Mouse (Mus musculus): ENCODE results near the gene Plekha1.
A peak's percentile ranks its signal among the peaks of the same experiment; 100 is the strongest.

Plekha1 gene

GRCm38 (mm10) chr7:130860721-130861142, 4.8 kb upstream of the Plekha1 start:
- peak; percentile 20 for DNase-seq

GRCm38 (mm10) chr7:130862501-130862900, 3.1 kb upstream of the Plekha1 start:
- DNase-seq = peak; percentile 54

GRCm38 (mm10) chr7:130864711-130865110, 845 bp upstream of the Plekha1 start:
- no peak for DNase-seq

- peak; percentile 34 for DNase-seq
These were observed 1.1 kb downstream of the Plekha1 start for GRCm38 (mm10) chr7:130866640-130867039.

- peak; percentile 41 for DNase-seq
These were observed 1.7 kb downstream of the Plekha1 start for GRCm38 (mm10) chr7:130867256-130867655.

GRCm38 (mm10) chr7:130884161-130884560, 18.6 kb downstream of the Plekha1 start:
- DNase-seq = no peak

GRCm38 (mm10) chr7:130886246-130886645, 20.7 kb downstream of the Plekha1 start:
- peak; percentile 22 for DNase-seq

GRCm38 (mm10) chr7:130887946-130888345, 22.4 kb downstream of the Plekha1 start:
- DNase-seq = peak; percentile 44

GRCm38 (mm10) chr7:130890871-130891270, 25.3 kb downstream of the Plekha1 start:
- DNase-seq = peak; percentile 24

GRCm38 (mm10) chr7:130892973-130893372, 27.4 kb downstream of the Plekha1 start:
- peak; percentile 82 for DNase-seq

- DNase-seq = no peak
These were observed 29.5 kb downstream of the Plekha1 start for GRCm38 (mm10) chr7:130894931-130895617.

GRCm38 (mm10) chr7:130895618-130895945, 30.0 kb downstream of the Plekha1 start:
- no peak for DNase-seq

- no peak for DNase-seq
These were observed 30.5 kb downstream of the Plekha1 start for GRCm38 (mm10) chr7:130896064-130896463.

GRCm38 (mm10) chr7:130897201-130897600, 31.6 kb downstream of the Plekha1 start:
- DNase-seq = no peak

GRCm38 (mm10) chr7:130898373-130898772, 32.8 kb downstream of the Plekha1 start:
- peak; percentile 37 for DNase-seq

GRCm38 (mm10) chr7:130900233-130900848, 34.8 kb downstream of the Plekha1 start:
- no peak for DNase-seq

- no peak for DNase-seq
These were observed 37.4 kb downstream of the Plekha1 start for GRCm38 (mm10) chr7:130902929-130903328.

GRCm38 (mm10) chr7:130903505-130904074, 38.0 kb downstream of the Plekha1 start:
- DNase-seq = peak; percentile 35

- DNase-seq = no peak
These were observed 39.2 kb downstream of the Plekha1 start for GRCm38 (mm10) chr7:130904571-130905365.

- DNase-seq = no peak
These were observed 45.3 kb downstream of the Plekha1 start for GRCm38 (mm10) chr7:130910841-130911240.

- peak; percentile 86 for DNase-seq
These were observed 49.3 kb downstream of the Plekha1 start for GRCm38 (mm10) chr7:130914693-130915363.

- no peak for DNase-seq
These were observed 52.7 kb downstream of the Plekha1 start for GRCm38 (mm10) chr7:130918260-130918659.
